Mouse (Mus musculus): ENCODE results near the gene Pxt1.

Pxt1 gene

GRCm38 (mm10) chr17:28947011-28947939 is 3.6 kb upstream of the Pxt1 start:
- no peak for DNase-seq (ENCODE audit: low spot score)

GRCm38 (mm10) chr17:28944481-28944880 is 841 bp upstream of the Pxt1 start:
- no peak for DNase-seq (ENCODE audit: low spot score)

- DNase-seq (ENCODE audit: low spot score), result peak; percentile 89
Observed at GRCm38 (mm10) chr17:28942101-28942500, 1.5 kb downstream of the Pxt1 start.

GRCm38 (mm10) chr17:28940776-28941555 is 2.7 kb downstream of the Pxt1 start:
- DNase-seq (ENCODE audit: low spot score), result no peak

- peak; percentile 66 for DNase-seq (ENCODE audit: low spot score)
Observed at GRCm38 (mm10) chr17:28936622-28937345, 6.9 kb downstream of the Pxt1 start.

GRCm38 (mm10) chr17:28936133-28936532 is 7.5 kb downstream of the Pxt1 start:
- DNase-seq (ENCODE audit: low spot score), result no peak

GRCm38 (mm10) chr17:28934120-28934916 is 9.3 kb downstream of the Pxt1 start:
- DNase-seq (ENCODE audit: low spot score), result no peak

- DNase-seq (ENCODE audit: low spot score), result no peak
Observed at GRCm38 (mm10) chr17:28932274-28932673, 11.4 kb downstream of the Pxt1 start.

GRCm38 (mm10) chr17:28931436-28932211 is 12.0 kb downstream of the Pxt1 start:
- DNase-seq (ENCODE audit: low spot score), result no peak

GRCm38 (mm10) chr17:28930392-28931074 is 13.1 kb downstream of the Pxt1 start:
- DNase-seq (ENCODE audit: low spot score), result peak; percentile 67

- DNase-seq (ENCODE audit: low spot score), result no peak
Observed at GRCm38 (mm10) chr17:28929369-28929768, 14.3 kb downstream of the Pxt1 start.

- DNase-seq (ENCODE audit: low spot score), result no peak
Observed at GRCm38 (mm10) chr17:28928004-28928403, 15.6 kb downstream of the Pxt1 start.

GRCm38 (mm10) chr17:28926866-28927635 is 16.6 kb downstream of the Pxt1 start:
- DNase-seq (ENCODE audit: low spot score), result no peak

- peak; percentile 72 for DNase-seq (ENCODE audit: low spot score)
Observed at GRCm38 (mm10) chr17:28926380-28926779, 17.3 kb downstream of the Pxt1 start.

- DNase-seq (ENCODE audit: low spot score), result no peak
Observed at GRCm38 (mm10) chr17:28924957-28925595, 18.6 kb downstream of the Pxt1 start.

- no peak for DNase-seq (ENCODE audit: low spot score)
Observed at GRCm38 (mm10) chr17:28922096-28922495, 21.5 kb downstream of the Pxt1 start.

- DNase-seq (ENCODE audit: low spot score), result no peak
Observed at GRCm38 (mm10) chr17:28921086-28921485, 22.6 kb downstream of the Pxt1 start.

GRCm38 (mm10) chr17:28916520-28916919 is 27.1 kb downstream of the Pxt1 start:
- DNase-seq (ENCODE audit: low spot score), result no peak
